Mouse (Mus musculus) heart, adult 11 months (tissue): ENCODE measurements at regions not wholly inside any gene's neighbourhood (a gene's known extent, or its start where the extent isn't known, plus 50 kb on each side); places are given as distances from the start of the nearest gene placed in this dataset.

Experiments
- DNase-seq: peaks from one replicate; pipeline ENCODE4 v3.0.0; 2022

DNA sequence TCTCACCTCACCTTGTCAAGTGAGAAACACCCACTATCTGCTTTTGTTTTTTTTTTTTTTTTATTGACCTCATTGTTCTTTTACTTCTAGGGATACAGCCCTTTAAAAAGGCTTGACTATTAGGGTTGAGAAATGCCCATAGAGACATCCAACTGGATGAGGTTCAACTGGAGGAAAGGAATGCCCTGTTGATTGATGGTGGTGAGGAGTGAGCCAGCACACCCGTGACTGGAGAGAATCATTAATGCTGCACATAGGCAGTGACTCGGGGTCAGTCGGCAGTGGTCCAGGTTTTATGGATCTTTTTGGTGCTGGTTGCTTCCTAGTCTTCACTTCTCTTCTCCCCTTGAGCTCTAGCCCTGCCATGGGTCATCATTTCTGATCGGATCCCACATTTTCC lies 82.9 kb upstream of the Cryz start:
- no peak for DNase-seq

DNA sequence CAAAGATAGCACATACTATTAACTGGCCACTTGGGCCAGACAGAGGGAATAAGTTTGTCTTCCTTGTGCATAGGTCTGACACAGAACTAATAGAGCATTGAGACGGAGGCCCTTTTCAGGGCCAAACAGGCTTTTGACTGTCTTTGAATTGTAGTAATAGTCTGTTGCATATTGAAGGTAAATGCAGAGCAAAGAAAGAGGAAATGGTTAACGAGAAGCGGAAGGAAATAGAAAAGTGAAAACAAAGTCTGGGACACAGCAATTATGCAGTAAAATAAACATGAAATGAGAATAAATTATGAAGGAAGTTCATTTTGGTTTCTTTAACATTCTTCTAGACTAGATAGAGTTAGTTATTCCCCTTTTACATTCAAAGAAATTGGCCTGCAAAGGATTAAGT lies 86.4 kb upstream of the Cryz start:
- peak; percentile 24 for DNase-seq

DNA sequence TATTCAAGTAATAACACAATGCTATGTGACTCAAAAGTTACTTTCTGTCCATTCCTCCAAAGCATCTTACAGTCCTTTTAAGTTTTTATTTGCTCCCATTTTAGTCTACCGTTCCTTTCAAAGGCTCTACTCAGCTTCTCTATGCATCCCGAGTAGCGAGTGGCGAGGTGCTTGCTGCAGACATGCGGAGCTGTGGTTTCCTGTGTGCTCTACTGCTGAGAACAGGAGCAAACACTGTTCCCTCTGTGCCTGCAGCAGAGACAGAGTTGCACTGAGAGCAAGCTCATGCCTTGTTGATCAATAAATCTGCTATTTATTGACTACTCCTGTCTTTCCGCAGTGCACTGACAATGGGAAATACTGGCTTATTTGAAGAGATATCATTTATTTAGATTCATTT lies 87.1 kb upstream of the Cryz start:
- peak; percentile 42 for DNase-seq

DNA sequence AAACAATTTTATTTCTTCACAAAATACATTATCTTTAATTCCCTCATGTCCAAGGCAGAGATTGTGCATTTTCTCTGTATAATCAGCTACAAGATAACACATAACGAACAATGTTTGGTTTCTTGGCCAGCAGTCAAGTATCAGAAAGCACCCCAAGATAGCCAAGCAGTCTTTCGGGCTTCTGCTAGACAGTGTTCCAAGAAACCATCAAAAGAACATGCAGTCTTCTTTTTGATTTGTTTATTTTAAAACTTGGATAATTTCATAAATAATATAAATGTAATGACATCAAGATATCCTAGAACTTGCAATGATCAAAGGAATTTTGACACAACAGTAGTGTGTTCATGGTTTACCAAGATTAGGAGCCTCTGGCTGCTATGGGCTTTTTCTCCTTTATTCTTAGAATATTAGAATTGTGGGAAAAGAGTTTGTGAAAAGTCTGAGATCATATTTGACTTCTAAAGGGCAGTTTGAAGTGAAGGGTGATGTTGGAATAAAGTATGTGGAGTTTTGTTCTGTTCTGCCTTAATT lies 103.1 kb upstream of the Cryz start:
- DNase-seq = no peak

DNA sequence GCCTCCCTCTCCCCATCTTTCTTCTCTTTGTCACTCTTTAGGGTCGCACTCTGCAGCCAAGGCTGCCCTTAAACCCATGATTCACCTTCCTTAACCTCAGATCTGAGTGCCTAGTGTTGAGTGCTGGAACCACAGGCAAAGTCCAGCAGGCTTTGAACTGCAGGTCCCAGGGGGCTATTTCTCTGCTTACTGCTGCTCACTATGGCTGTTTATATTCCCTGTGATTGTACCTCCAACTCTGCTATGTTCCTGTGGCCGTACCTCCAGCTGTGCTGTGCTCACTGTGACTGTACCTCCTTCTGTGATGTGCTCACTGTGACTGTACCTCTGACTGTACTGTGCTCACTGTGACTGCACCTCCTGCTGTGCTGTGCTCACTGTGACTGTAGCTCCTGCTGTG lies 124.1 kb upstream of the Cryz start:
- no peak for DNase-seq

DNA sequence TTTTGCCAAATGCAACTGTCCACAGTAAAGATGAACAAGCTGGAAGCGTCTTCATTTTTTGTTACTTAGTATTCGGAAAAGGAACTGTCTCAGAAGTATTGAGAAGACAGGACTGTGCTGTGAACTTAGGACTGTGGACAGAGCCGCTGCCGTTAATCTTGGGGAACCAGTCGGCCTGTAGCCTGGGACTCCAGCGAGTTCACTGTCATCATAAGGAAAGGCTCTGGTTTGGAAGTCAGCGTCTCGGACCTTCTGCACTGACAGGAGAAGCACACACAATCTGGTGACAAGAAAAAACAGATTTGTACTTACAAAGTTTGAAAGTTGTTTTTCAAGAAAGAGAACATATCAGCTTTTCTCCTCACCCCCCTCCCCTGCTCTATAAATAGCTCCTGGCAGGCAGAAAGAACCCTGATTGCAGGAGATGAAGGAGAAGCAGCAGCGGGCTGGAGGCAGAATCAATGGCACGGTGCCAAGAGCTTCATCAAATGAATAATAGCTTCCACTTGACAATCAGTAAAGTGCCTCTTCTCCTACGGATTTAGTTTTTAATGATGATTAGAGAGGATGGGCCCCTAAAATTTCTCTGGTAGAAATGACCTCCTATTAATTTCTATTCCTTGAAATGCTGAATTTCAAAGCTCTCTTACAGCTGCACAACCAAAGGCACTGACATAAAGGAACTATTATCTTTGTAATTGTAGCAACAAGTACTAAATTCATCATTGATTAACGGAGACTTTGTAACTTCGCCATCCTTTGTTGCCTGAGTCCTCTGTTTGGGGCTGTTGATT lies 128.7 kb upstream of the Cryz start:
- no peak for DNase-seq

DNA sequence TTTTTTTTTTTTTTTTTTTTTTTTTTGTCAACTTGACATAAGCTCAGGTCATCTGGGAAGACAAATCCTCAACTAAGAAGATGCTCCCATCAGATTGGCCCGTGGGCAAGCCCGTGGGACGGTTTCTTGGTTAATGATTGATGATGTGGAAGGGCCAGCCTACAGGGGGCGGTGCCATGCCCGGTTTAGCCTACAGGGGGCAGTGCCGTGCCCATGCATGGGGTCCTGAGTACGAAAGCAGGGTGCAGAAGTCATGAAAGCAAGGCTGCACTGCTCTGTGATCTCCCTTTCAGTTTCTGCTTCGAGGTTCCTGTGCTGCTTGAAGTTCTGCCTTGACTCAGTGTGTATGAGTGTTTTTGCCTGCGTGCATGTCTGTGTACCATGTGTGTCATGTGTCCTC lies 127.7 kb upstream of the Lhx8 start:
- peak; percentile 79 for DNase-seq

DNA sequence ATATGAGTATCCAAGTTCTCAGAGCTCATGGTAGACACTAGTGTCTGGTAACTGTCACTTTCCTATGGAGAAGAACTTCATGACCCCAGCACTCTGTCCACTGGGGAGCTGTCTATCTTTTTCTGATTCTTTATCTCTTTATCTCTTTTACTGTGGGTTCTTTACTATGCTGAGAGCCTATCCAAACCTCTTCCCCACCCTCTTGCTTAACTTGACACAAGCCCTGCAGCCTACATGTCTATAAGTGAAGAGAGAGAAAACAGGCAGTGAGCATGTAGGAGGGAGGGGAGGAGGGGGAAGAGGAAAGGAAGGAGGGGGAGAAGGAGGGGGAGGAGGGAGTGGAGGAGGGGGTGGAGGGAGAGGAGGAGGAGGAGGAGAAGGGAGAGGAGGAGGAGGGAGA lies 122.6 kb upstream of the Lhx8 start:
- DNase-seq = peak; percentile 13

DNA sequence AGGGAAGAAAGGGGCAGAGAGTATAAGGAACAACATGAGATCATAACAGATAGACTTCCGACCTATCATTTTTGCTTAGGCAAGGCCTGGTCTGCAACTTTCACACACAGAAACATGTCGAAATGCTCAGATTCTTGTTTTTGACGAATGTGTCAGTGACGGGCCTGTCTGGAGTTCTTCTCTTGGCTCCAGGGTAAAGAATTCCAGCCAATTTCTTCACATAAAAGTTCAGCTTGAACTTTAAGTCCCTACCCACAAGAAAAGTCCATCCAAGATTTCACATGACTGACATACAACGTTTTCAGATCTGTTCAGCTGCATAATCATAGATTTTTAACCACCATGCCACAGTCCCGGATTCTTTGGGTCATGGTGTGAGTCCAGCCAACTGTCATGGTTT lies 122.1 kb upstream of the Lhx8 start:
- DNase-seq = peak; percentile 79

DNA sequence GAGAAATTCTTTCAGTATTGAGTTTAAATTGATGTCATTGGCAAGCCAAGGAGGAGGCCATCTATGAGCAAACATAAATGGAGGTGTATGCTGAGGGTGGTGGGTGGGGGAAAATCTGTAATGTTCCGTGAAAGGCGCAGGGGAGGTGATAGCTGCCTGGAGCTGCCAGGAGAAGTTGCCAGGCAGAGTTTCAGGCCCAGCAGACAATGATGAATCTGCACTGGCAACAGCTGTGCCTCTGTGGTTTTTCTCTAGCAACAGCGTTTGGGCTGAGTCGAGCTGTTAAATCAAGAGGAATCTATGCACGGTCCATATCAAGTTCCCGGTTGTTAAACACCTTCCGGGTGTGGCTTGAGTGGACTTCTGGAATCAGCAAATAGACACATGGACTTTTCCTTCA lies 120.7 kb upstream of the Lhx8 start:
- peak; percentile 31 for DNase-seq

DNA sequence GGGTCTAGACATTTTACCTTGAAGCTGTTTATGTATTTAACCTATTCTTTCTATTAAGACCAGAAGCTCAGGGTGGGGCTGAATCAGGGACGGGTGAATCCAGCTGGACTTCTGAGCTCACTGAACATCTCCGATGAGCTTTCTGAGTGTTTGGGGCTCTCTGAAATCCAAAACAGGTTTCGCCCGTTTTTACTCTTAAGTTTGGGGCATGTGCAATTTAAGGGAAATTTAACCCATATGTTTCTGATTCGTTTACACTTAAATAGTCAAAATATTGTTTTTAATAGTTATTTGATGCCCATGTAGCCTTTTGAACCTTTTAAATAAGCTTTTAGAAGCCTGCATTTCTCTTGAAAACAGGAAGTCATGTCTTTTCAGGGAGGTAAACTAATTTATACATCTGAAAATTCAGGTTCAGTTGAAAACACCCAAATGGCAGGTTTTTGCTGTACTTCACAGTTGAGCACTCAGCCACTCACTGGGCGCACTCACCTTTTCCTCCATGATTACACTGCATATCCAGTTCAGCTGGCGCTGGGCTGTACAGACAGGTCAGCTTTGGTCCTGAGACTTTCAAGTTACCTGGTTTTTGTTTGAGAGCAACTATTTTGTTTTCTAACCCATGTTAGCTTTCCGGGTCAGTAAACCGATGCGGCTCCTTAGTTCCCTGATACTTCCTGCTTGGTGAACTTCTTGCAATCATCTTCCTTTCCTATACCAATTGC lies 113.1 kb upstream of the Lhx8 start:
- DNase-seq = peak; percentile 72

DNA sequence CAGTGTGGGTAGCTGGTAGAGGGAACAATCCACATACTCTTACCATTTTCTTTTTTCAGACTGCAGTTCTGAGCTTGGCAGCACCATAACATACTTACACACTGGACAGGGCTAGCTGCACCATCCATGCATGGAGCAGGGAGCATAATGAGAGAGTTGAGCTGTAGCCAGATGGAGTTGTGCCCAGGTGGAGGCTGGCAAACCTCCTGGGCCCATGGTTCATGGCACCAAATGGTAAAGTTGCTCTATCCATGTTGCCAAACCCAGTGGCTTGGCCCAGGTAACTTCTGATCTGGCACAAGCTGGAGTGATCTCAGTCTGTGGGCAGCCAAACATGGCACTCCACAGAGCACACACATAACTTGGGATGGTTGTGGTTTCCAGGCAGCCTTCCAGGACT lies 111.0 kb upstream of the Lhx8 start:
- peak; percentile 88 for DNase-seq

DNA sequence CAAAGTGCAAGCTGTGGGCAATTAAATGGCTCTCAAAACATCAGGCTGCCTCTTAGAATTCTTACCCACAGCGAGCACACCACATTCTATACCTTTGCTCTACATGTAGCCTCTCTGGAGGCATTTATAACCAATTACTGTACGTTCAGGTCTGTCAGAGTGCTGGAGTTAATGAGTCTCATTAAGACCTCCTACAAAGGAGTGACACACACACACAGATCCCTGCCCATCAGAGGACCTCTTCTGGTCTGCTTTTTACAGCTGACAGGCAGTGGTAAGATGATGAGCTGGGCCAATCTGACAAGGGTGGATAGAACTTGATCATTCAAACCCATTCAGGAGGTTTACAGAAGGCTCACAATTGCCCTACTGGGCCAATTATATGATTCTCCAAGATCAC lies 110.4 kb upstream of the Lhx8 start:
- no peak for DNase-seq

DNA sequence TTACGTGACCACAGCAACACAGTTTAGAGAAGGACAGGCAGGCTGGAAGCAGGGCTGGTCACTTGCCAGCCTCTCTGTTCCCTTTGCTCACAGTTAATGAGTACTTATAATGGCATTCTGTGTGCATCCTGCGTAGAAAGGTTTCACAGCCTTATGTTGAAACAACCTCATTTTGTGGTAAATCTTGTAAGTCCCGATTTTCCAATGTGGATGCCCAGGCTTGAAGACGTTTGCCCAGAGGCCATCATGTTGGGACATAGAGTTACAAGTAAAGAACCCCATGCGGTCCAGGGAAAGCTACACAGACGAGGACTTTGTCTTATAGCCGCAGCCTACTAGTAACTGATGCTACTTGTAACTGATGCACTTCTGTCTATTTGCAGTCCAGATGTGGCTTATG lies 100.4 kb upstream of the Lhx8 start:
- peak; percentile 77 for DNase-seq

DNA sequence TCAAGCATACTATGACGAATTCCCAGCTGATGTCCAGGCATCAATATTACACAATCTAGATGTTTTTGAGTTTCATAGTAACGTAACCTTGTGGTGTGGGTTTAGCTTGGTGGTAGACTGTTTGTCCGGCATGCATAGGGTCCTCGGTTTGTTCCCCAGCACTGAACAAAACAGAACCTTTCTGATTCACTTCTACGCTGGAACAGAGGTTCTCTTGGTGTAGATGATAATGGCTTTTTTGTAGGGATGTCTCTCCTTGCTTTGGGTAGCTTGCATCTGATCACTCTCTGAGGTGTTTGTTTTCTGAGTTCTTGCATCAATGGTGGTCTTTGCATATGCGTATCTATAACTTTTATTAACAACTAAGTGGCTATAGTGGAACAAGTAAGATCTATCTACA lies 99.2 kb upstream of the Lhx8 start:
- peak; percentile 51 for DNase-seq

DNA sequence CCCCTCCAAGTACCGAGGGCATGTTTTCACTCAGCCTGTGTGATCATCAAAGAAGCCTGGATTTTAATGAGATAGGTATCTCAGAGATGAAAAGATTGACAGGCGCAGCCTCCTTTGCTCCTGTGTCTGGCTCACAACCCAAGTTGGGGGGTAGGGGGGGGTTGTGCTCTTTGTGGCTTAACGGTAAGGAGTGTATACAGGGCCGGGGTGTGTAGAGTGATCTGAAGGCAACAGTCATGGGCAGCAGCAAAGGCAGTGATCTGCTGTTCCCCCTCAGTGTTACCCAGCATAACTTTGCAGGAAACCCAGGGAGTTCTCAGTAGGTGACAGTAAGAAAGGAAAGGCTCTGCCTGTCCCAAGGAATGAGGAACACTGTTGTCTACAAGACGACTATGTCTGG lies 94.1 kb upstream of the Lhx8 start:
- DNase-seq = peak; percentile 76

DNA sequence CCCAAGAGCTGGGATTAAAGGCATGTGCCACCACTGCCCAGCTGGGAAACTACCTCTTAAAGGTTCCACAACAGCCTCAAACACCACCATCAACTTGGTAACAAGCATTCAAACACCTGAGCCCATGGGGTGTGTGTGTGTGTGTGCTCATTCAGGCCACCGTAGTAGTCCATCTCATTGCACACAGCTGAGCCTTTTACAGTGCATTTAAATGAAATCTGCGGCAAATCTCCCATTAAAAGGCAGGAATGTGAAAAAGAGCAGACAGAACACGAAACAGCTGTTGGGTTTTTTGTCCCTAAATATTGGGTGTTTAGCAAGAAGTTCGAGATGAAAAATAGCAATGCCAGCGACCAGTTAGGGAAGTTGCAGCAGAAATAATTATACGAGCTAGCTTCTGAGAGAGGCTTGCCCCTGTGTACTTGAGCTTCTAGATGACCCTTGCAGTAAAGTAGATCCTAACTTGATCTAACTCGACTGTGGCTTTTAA lies 91.0 kb upstream of the Lhx8 start:
- peak; percentile 42 for DNase-seq

DNA sequence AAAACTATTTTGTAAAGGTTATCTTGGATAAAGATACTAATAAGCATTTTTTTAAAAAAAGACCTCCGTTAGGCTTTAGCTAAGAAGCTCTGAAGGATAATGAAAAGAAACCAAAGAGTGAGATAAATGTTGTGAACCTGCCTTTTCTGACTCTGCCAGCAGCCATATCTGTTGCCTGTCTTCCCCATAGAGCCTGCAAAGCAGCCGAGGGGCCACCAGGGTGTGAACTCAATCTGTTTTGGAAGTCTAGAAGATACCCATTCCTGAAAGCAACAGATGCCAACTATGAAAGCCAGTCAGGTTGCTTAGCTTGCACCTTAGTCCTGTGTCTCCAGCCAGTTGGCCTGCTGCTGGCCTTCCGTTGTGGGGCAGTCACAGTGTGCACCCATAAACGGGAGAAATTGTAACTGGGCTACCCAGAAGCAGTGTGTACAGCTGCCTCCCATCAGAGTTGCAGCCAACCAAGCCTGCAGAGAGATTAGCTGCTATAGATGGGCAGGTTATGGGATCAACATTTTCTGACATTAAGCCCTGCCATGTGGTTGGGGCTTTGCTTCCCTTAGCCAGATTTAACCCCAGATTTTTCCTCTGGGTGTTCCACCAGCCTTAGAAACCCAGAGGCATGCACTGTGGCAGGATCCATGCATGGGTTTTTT lies 87.8 kb upstream of the Lhx8 start:
- peak; percentile 56 for DNase-seq

DNA sequence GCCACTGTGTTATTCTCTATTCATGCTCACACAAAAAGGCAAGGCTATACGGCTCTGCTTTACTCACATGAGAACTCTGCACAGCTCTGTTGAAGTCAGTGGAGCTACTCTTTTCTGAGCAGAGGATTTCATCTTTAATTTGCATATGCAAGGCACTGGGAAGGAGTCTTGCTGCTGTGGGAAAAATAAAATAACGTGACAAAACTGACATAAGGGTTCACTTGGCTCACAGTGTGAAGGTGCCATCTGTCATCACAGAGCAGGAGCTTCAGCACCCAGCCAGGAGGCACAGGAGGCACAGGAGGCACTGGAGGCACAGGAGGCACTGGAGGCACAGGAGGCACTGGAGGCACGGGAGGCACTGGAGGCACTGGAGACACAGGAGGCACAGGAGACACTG lies 83.9 kb upstream of the Lhx8 start:
- DNase-seq = peak; percentile 73

DNA sequence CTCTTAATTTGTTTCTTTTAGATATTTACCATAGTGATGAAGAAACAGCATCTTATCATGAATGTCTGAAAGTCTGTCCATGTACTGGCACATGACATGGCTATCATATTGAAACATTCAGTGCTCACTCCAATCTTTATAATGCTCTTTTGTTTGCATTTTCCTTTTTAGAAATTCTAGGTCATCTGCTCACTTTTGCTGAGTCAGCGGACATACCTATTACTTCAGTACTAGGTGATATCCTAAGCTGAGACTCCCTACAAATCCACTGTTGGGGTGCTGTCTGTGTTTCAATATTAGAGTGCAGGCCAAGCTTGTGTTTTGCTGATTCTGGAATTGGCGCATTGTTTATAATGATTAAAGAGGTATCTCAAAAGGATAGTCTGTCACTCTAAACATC lies 79.8 kb upstream of the Lhx8 start:
- DNase-seq = no peak

DNA sequence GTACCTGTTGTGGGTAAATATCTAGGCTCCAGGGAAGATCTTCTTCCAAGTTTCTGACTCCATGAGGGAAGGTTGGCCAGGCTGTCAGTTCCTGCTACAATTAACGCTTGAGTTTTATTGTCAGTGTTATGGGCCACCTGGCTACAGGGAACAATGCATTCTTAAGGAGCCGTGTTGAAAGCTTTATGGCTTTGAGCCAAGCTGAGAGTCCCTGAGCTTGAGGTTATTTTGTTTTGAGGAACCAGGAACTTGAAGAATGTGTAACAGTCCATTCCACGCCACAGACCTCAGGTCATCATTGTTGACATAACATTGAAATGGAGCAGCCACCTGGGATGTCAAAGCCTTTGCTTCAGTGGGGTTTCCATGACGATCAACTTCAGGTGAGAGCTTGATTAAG lies 71.6 kb upstream of the Lhx8 start:
- DNase-seq = peak; percentile 71

DNA sequence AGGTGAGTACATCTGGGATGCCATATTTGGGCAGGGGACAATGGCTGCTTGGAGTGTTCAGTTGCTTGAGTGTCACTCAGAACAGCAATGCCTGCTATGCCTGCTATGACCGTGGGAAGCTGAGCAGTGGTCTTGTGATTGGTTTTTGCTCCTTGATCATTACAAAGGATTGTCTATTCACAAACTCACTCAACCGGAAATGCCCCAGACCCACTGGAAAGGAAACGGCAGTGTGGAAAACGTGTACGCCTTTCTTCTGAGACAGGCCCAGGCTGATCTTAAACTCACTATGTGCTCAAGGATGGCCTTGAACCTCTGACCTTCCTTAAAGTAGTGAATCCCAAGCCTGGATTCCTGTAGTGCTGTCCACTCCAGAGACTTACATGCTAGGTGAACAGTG lies 63.2 kb upstream of the Lhx8 start:
- no peak for DNase-seq

DNA sequence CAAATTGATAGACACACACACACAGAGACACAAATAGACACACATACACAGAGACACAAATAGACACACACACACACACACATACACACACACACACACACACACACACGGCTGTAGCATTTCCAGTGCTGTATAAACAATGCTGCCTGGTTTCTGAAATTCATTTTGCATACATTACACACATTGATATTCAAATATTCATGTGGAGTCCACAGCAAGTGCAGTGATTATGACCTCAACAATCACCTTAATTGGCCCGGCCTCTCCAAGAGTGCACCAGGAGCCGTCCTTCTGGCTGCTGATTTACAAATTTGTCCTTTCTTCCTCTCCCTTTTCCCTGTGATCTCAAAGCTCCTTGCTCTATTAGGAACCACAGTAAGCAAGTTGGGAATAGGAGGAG lies 61.2 kb upstream of the Lhx8 start:
- DNase-seq = no peak

DNA sequence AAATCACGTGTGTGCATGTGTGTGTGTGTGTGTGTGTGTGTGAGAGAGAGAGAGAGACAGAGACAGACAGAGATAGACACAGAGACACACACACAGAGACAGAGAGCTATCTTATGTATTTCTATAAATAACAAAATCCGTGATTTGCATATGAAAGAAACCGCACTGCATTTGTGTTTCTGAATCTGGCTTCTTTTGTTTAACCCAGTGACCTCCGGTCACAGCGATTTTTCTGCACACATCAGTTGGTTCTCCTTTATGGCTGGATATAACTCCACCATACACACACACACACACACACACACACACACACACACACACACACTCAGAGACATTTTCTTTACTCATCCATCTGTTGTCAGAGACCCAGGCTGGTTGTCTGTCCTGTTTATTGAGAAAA lies 58.2 kb upstream of the Lhx8 start:
- DNase-seq = peak; percentile 45
